Mouse (Mus musculus) B cell, adult 2 months (primary cell): ENCODE measurements around the gene Armc10.
"Not testable (repeated sequence)": the region's sequence is repeated elsewhere in the genome, so short reads cannot be mapped to it uniquely, and the experiment has no call there.

Experiments used
- DNase-seq, 2 experiments: peaks; one replicate each; pipeline ENCODE4 v3.0.0; 2022

Armc10 gene

GRCm38 (mm10) chr5:21645439-21646132, at the start of gene Armc10, which contains the start of gene Fbxl13:
TSS of gene Armc10 (plus strand) at chr5:21645813.
TSS of gene Fbxl13 (minus strand) at chr5:21645634.
- DNase-seq = peak; percentile 86

GRCm38 (mm10) chr5:21599536-21599935, 46.1 kb upstream of the Armc10 start:
- not testable (repeated sequence) for DNase-seq

GRCm38 (mm10) chr5:21599961-21600360, 45.7 kb upstream of the Armc10 start:
- DNase-seq = no peak

GRCm38 (mm10) chr5:21605936-21606335, 39.7 kb upstream of the Armc10 start:
- DNase-seq = no peak

GRCm38 (mm10) chr5:21608311-21609304, 37.0 kb upstream of the Armc10 start:
- DNase-seq = no peak

GRCm38 (mm10) chr5:21610996-21611395, 34.6 kb upstream of the Armc10 start:
- no peak for DNase-seq

GRCm38 (mm10) chr5:21614299-21614698, 31.3 kb upstream of the Armc10 start:
- not testable (repeated sequence) for DNase-seq

GRCm38 (mm10) chr5:21616450-21617009, 29.1 kb upstream of the Armc10 start:
- no peak for DNase-seq

GRCm38 (mm10) chr5:21625916-21626315, 19.7 kb upstream of the Armc10 start:
- DNase-seq = no peak

- DNase-seq = peak; percentile 68 to 74
These were observed 4.7 kb upstream of the Armc10 start for GRCm38 (mm10) chr5:21640961-21641360.

- no peak for DNase-seq
These were observed 2.0 kb upstream of the Armc10 start for GRCm38 (mm10) chr5:21643606-21644005.

GRCm38 (mm10) chr5:21644891-21645438, 648 bp upstream of the Armc10 start:
- no peak for DNase-seq

GRCm38 (mm10) chr5:21646133-21646491, 499 bp downstream of the Armc10 start:
- no peak for DNase-seq

- DNase-seq = no peak
These were observed 5.1 kb downstream of the Armc10 start for GRCm38 (mm10) chr5:21650736-21651135.

GRCm38 (mm10) chr5:21651885-21652612, 6.4 kb downstream of the Armc10 start:
- DNase-seq = no peak

- no peak for DNase-seq
These were observed 11.3 kb downstream of the Armc10 start for GRCm38 (mm10) chr5:21656912-21657311.

- DNase-seq = no peak
These were observed 12.4 kb downstream of the Armc10 start for GRCm38 (mm10) chr5:21658038-21658437.

- DNase-seq = peak; percentile 78 to 82
These were observed 13.2 kb downstream of the Armc10 start for GRCm38 (mm10) chr5:21658623-21659395.

- DNase-seq = no peak
These were observed 15.2 kb downstream of the Armc10 start for GRCm38 (mm10) chr5:21660850-21661249.

- DNase-seq = no peak
These were observed 17.5 kb downstream of the Armc10 start for GRCm38 (mm10) chr5:21663081-21663480.
